Mouse (Mus musculus): ENCODE measurements around the gene Znrf1. TPM values are rescaled to one million over a fixed set of nuclear protein-coding genes. Genes with fewer than 3 reads are reported as not detected.

The Znrf1 gene
- polyA plus RNA-seq, 1 experiment from 2014 or later, result 51.5 TPM

DNA sequence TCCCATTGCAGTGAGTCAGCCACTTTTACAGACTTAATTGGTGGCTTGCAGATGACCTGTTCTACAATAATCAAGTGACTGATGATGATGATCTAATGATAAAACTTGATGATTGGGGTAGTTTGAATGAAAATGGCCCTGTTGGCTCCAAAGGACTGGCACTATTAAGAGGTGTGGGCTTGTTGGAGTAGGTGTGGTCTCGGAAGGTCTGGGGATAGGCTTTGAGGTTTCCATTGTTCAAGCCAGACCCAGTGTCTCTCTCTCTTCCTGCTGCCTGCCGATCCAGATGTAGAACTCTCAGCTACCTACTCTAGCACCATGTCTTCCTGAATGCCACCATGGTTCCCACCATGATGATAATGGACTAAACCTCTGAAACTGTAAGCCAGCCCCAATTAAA lies 52.4 kb downstream of the Znrf1 start:
- Histone ChIP-seq H3K27ac (no peak overlapping the region), H3K4me2 (no peak overlapping the region), H3K4me1 (peaks cover 16% of the 10 kb centered on the region), H3K9me3 (no peaks in the 10 kb centered on the region), H3K9ac (no peak overlapping the region), H3K36me3 (peaks cover 12% of the 10 kb centered on the region), H3K27me3 (no peaks in the 10 kb centered on the region), H3K4me3 (no peak overlapping the region)
- no peak for ATAC-seq (ENCODE audit: insufficient number of reproducible peaks, insufficient read depth, low FRiP score, low TSS enrichment, low read depth)
- WGBS, result 94% methylated on average over 2 of the region's 2 CpGs

DNA sequence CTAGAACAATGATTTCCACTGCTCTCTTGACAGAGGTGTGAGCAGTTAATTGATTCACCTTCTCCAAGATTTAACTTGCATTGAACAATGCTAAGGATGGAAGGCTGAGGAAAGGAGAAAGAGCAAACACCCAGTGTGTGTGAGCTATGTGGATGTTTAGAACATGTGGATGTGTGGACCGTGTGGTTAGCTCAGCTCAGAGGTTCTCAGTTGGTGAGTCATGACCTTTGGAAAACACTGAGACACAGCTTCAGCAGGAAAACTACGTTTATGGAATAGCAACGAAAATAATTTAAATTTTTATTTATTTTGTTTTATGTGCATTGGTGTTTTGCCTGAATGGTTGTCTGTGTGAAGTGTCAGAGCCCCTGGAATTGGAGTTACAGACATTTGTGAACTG lies 54.3 kb downstream of the Znrf1 start:
- H3K36me3 ChIP-seq, result peaks cover 4% of the 10 kb centered on the region; the same call in 1 of the 2 replicates

DNA sequence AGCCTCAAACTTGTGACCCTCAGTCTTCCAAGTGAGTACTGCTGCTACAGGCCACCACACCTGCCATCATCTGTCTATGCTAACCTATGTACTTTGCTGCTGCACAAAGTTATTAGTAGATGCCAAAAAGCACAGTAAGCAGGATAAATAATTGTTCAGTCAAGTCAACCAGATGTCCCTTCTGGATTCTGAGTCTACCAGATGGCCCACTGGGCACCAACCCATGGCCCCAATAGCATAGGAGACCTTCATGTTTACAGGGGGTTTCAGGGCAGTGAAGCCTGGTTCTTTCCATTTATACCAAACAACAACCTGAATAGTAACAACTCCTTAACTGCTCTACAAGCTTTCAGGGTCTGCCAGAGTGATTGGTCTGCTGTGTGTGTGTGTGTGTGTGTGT lies 55.3 kb downstream of the Znrf1 start:
- no peak overlapping the region for H3K4me2 ChIP-seq
- H3K9ac ChIP-seq, result no peak overlapping the region
- H3K27me3 ChIP-seq, result no peaks in the 10 kb centered on the region
- peaks cover 4% of the 10 kb centered on the region; the same call in 1 of the 2 replicates for H3K36me3 ChIP-seq
- H3K9me3 ChIP-seq, result no peaks in the 10 kb centered on the region
- H3K27ac ChIP-seq, result no peak overlapping the region
- H3K4me3 ChIP-seq, result no peak overlapping the region
- no peak for ATAC-seq (ENCODE audit: insufficient number of reproducible peaks, insufficient read depth, low FRiP score, low TSS enrichment, low read depth)
- H3K4me1 ChIP-seq, result peaks cover 41% of the 10 kb centered on the region

More for the DNA sequence above, 54.3 kb downstream of the Znrf1 start:
- H3K9ac ChIP-seq, result no peak overlapping the region
- no peaks in the 10 kb centered on the region for H3K9me3 ChIP-seq
- WGBS, result 82% methylated on average over 3 of the region's 3 CpGs
- no peaks in the 10 kb centered on the region for H3K27me3 ChIP-seq
- no peak overlapping the region for H3K4me2 ChIP-seq
- H3K27ac ChIP-seq, result no peak overlapping the region
- no peak overlapping the region for H3K4me3 ChIP-seq
- no peak for ATAC-seq (ENCODE audit: insufficient number of reproducible peaks, insufficient read depth, low FRiP score, low TSS enrichment, low read depth)
- H3K4me1 ChIP-seq, result peaks cover 32% of the 10 kb centered on the region

- Histone ChIP-seq H3K9ac (no peak overlapping the region), H3K27me3 (no peaks in the 10 kb centered on the region), H3K27ac (0 out of 2 replicates have a peak overlapping the region, but pooled peaks have one; percentile 16), H3K9me3 (no peaks in the 10 kb centered on the region), H3K4me3 (no peak overlapping the region), H3K4me2 (no peak overlapping the region), H3K4me1 (peaks cover 53% of the 10 kb centered on the region), H3K36me3 (peaks cover 4% of the 10 kb centered on the region; the same call in 1 of the 2 replicates)
- 80% methylated on average over 7 of the region's 7 CpGs for WGBS
- no peak for ATAC-seq (ENCODE audit: insufficient number of reproducible peaks, insufficient read depth, low FRiP score, low TSS enrichment, low read depth)
Measured at GRCm38 (mm10) chr8:111592390-111592910, 56.6 kb downstream of the Znrf1 start.

GRCm38 (mm10) chr8:111594044-111594840 lies 58.3 kb downstream of the Znrf1 start:
- H3K4me3 ChIP-seq, result no peak overlapping the region
- no peak overlapping the region for H3K9ac ChIP-seq
- H3K4me1 ChIP-seq, result peaks cover 56% of the 10 kb centered on the region
- no peaks in the 10 kb centered on the region for H3K27me3 ChIP-seq
- no peak overlapping the region for H3K4me2 ChIP-seq
- no peak overlapping the region; the same call in 1 of the 2 replicates for H3K27ac ChIP-seq
- H3K9me3 ChIP-seq, result no peaks in the 10 kb centered on the region
- no peak for ATAC-seq (ENCODE audit: insufficient number of reproducible peaks, insufficient read depth, low FRiP score, low TSS enrichment, low read depth)
- WGBS, result 83% methylated on average over 3 of the region's 3 CpGs
- peaks cover 4% of the 10 kb centered on the region; the same call in 1 of the 2 replicates for H3K36me3 ChIP-seq

DNA sequence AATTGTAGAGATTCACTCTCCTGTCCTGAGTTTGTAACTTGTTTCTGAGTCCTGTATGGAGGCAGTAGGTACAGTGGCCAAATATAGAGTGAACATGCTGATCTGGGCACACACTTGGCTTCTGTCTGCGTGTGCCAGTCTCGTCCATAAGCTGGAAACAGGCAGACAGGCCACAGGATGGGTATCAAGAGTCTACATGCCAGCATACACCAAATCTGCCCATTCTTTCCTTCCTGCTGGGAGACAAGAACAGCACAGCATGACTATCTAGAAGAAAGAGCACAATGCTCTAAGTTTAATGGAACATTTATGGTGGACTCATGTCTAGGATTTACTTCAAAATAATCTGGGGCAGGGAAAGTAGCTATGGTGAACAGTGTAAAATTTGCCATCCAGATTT lies 59.1 kb downstream of the Znrf1 start:
- ATAC-seq (ENCODE audit: insufficient number of reproducible peaks, insufficient read depth, low FRiP score, low TSS enrichment, low read depth), result no peak
- no peak overlapping the region for H3K9ac ChIP-seq
- no peaks in the 10 kb centered on the region for H3K27me3 ChIP-seq
- H3K4me1 ChIP-seq, result peaks cover 56% of the 10 kb centered on the region
- H3K4me2 ChIP-seq, result no peak overlapping the region
- H3K36me3 ChIP-seq, result peaks cover 4% of the 10 kb centered on the region; the same call in 1 of the 2 replicates
- no peaks in the 10 kb centered on the region for H3K9me3 ChIP-seq
- 93% methylated on average over 2 of the region's 2 CpGs for WGBS
- peak overlapping the region; percentile 52; the same call in 1 of the 2 replicates for H3K27ac ChIP-seq
- H3K4me3 ChIP-seq, result no peak overlapping the region

- ATAC-seq (ENCODE audit: insufficient number of reproducible peaks, insufficient read depth, low FRiP score, low TSS enrichment, low read depth), result peak; percentile 48; the same call in 1 of the 2 replicates
- peaks cover 4% of the 10 kb centered on the region; the same call in 1 of the 2 replicates for H3K36me3 ChIP-seq
- peak overlapping the region; percentile 52 for H3K27ac ChIP-seq
- H3K27me3 ChIP-seq, result no peaks in the 10 kb centered on the region
- no peak overlapping the region for H3K4me3 ChIP-seq
- H3K9me3 ChIP-seq, result no peaks in the 10 kb centered on the region
- no peak overlapping the region for H3K9ac ChIP-seq
- 77% methylated on average over 15 of the region's 15 CpGs for WGBS
- H3K4me1 ChIP-seq, result peaks cover 56% of the 10 kb centered on the region
- peak overlapping the region; percentile 11; the same call in 1 of the 2 replicates for H3K4me2 ChIP-seq
Measured at GRCm38 (mm10) chr8:111595712-111596484, 60.0 kb downstream of the Znrf1 start.

DNA sequence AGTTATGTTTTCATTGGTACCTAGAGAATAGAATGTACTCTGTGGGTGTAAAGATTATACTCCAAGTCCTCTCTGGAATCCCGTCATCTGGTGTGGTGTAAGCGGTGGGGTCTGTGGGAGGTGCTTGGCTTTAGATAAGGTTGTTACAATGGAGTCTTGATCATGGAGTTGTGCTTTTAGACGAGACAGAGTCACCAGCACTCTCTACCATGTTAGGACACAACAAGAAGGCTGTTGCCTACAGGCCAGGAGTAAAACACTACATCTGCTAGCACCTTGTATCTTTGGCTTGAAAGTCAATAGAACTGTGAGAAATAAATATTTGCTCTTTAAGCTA lies 60.6 kb downstream of the Znrf1 start:
- Histone ChIP-seq H3K36me3 (0 out of 2 replicates have a peak, but pooled peaks cover 3% of the 10 kb centered on the region), H3K27ac (peak overlapping the region; percentile 52; the same call in 1 of the 2 replicates), H3K27me3 (no peaks in the 10 kb centered on the region), H3K9ac (no peak overlapping the region), H3K4me2 (no peak overlapping the region), H3K9me3 (no peaks in the 10 kb centered on the region), H3K4me3 (no peak overlapping the region), H3K4me1 (peaks cover 56% of the 10 kb centered on the region)
- ATAC-seq (ENCODE audit: insufficient number of reproducible peaks, insufficient read depth, low FRiP score, low TSS enrichment, low read depth), result no peak
- WGBS, result 65% methylated on average over 3 of the region's 3 CpGs

- 0 out of 2 replicates have a peak, but pooled peaks cover 3% of the 10 kb centered on the region for H3K36me3 ChIP-seq
- peaks cover 49% of the 10 kb centered on the region for H3K4me1 ChIP-seq
- H3K4me2 ChIP-seq, result no peak overlapping the region
- 55% methylated on average over 1 of the region's 1 CpGs for WGBS
- ATAC-seq (ENCODE audit: insufficient number of reproducible peaks, insufficient read depth, low FRiP score, low TSS enrichment, low read depth), result no peak
- 0 out of 2 replicates have a peak overlapping the region, but pooled peaks have one; percentile 39 for H3K27ac ChIP-seq
- no peaks in the 10 kb centered on the region for H3K9me3 ChIP-seq
- H3K4me3 ChIP-seq, result no peak overlapping the region
- H3K27me3 ChIP-seq, result no peaks in the 10 kb centered on the region
- no peak overlapping the region for H3K9ac ChIP-seq
Measured at GRCm38 (mm10) chr8:111597310-111597709, 61.4 kb downstream of the Znrf1 start.

DNA sequence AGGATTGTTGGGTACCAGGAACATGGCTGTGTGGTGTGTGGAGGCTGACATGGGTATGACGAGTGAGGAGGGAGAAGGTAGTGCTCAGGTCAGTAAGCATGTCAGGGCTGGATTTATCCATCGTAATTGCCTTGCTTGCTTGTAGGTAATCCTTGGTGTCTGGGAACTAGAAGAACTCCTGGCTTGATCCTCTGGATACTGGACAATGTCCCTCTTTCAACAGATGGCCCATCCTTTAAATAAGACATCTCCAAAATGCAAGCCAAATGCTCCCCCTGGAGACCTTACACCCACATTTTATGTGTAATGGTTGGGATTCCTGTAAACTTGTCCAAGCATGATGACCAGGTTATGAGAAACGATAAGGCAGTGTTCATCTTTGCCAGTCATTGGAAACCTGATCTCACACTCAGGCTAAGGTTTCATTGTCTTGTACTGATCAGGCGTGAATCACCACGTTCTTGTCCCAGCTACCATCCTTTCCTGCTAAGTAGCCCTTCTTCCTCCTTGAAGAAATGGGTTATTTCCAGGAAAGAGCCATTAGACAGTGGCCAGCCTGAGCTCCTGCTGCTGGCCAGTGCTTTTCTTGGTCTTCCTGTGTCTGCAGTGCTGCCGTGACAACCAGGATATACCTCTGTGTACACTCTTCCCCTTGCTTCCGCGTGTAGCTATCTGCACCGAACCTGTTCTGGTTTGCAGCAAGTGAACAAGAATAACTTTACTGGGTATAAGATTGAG lies 64.0 kb downstream of the Znrf1 start:
- WGBS, result 76% methylated on average over 9 of the region's 9 CpGs
- Histone ChIP-seq H3K4me2 (no peak overlapping the region), H3K4me3 (no peak overlapping the region), H3K27ac (no peak overlapping the region), H3K27me3 (no peaks in the 10 kb centered on the region), H3K36me3 (peaks cover 3% of the 10 kb centered on the region; the same call in 1 of the 2 replicates), H3K9me3 (no peaks in the 10 kb centered on the region), H3K4me1 (peaks cover 28% of the 10 kb centered on the region), H3K9ac (no peak overlapping the region)
- ATAC-seq (ENCODE audit: insufficient number of reproducible peaks, insufficient read depth, low FRiP score, low TSS enrichment, low read depth), result 0 out of 2 replicates have a peak, but pooled peaks have one; percentile 20

DNA sequence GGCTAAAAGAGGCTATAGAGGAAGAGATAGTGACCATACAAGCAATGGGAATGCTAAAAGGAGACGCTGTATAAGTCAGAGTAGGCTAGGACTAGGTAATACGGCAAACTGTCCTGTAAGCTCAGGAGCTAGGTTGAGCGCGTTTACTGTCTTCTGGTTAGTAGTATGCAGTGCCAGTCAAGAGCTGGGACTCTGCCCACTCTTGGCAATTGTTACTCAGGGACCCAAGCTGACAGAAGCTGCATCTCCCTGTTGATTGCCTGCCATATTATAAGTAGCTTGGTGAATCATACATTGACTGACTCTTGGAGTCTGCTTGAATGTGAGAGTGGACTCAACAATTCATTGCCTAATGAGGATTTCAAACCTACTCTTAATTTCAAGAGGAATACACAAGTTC lies 66.2 kb downstream of the Znrf1 start:
- H3K27ac ChIP-seq, result no peak overlapping the region
- ATAC-seq (ENCODE audit: insufficient number of reproducible peaks, insufficient read depth, low FRiP score, low TSS enrichment, low read depth), result no peak
- H3K4me2 ChIP-seq, result no peak overlapping the region
- 97% methylated on average over 4 of the region's 4 CpGs for WGBS
- no peak overlapping the region for H3K4me3 ChIP-seq
- H3K9me3 ChIP-seq, result no peaks in the 10 kb centered on the region
- H3K36me3 ChIP-seq, result peaks cover 7% of the 10 kb centered on the region; the same call in 1 of the 2 replicates
- no peak overlapping the region for H3K9ac ChIP-seq
- H3K27me3 ChIP-seq, result no peaks in the 10 kb centered on the region
- peaks cover 7% of the 10 kb centered on the region for H3K4me1 ChIP-seq

Data from embryonic facial prominence, embryonic 13.5 days (tissue).